ENCODE assay signal across 6 mouse cellular contexts in genomic region chr4:145365793-145366192, GRCm38 (mm10). TPM values are rescaled to one million over a fixed set of nuclear protein-coding genes. Genes with fewer than 3 reads are reported as not detected.
"Had no signal": no experiment of that assay in that cellular context is flagged by ENCODE, and none has a peak within 500 bp of the region (broad histone marks: within the 10 kb centered on the region; RNA-seq: fewer than 3 reads in every experiment).

No protein-coding gene starts in this region.

RNA-seq across cellular contexts. Expression of gene Tnfrsf8, which starts 50.8 kb away (rescaled TPM):
- polyA plus RNA-seq: liver, embryonic 11.5 days; liver, embryonic 12.5 days; liver, embryonic 13.5 days; liver, embryonic 16.5 days; midbrain, embryonic 10.5 days; midbrain, embryonic 12.5 days had no signal
